Mouse (Mus musculus): ENCODE measurements around the gene Calr. TPM values are rescaled to one million over a fixed set of nuclear protein-coding genes. Genes with fewer than 3 reads are reported as not detected.

Calr gene
- total RNA-seq (2021): 100 to 1,000 TPM; 569 to 727 TPM
- long read RNA-seq, experiment 1, transcript Calr-201 (9 exons, 2,184 nt): major isoform, 169 of 224 reads
- long read RNA-seq, experiment 1, partial matches to known transcripts: 34 of 224 reads
- long read RNA-seq, experiment 1, other reads (novel, unspliced or antisense): 17 of 224 reads
- long read RNA-seq, experiment 2, transcript Calr-201 (9 exons, 2,184 nt): major isoform, 86 of 113 reads
- long read RNA-seq, experiment 2, partial matches to known transcripts: 8 of 113 reads
- long read RNA-seq, experiment 2, other reads (novel, unspliced or antisense): 18 of 113 reads

- DNase-seq: peak; percentile 100
Measured at GRCm38 (mm10) chr8:84846722-84847572, at the start of gene Calr. TSS of gene Calr (minus strand) at chr8:84846934.

DNA sequence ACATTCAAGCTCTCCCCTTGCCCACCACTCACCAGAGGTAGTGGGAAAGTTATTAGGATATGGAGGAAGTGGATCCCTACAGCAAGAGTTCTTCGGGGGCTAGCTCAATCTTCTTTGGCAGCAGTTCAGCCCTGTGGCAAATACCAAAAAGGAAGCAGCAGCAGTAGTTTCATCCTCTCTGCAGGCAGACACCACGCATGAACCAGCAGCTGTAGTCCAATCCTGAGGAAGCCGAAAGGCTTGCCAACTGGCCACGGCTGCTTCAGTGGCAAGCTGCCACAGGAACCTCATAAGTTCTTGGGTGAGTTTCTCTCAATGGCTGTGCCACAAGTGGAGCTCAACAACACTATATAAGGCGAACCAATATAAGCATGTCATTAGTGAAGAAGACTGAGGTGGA, 49.2 kb upstream of the Calr start:
- no peak for DNase-seq

DNA sequence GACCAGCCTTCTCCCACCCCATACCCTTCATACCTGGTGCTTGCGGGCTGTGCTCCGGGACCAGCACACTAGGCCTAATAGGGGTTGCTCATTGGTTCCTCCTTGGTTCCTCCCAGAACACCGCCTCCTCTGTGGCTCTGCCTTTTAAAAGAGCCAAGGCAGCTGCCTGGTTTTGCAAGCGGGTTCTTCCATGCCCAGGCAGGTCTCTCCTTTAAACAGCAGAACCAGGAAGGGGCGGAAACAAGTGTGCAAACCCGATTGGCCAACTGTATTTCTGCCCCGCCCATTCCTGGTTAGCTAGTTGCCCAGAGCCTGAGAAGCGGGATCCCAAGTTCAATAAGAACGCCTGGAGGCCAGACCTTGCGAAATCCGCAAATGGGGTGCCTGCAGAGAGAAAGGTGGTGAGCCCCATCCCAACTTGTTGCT, 47.0 kb upstream of the Calr start, which contains the start of gene Gcdh:
Gcdh (minus strand) TSS at position 213 of the 426 bp plus-strand sequence.
- peak; percentile 92 to 93 for DNase-seq

GRCm38 (mm10) chr8:84892993-84893708, 46.4 kb upstream of the Calr start:
- DNase-seq: no peak

GRCm38 (mm10) chr8:84889141-84889540, 42.4 kb upstream of the Calr start:
- DNase-seq: no peak

DNA sequence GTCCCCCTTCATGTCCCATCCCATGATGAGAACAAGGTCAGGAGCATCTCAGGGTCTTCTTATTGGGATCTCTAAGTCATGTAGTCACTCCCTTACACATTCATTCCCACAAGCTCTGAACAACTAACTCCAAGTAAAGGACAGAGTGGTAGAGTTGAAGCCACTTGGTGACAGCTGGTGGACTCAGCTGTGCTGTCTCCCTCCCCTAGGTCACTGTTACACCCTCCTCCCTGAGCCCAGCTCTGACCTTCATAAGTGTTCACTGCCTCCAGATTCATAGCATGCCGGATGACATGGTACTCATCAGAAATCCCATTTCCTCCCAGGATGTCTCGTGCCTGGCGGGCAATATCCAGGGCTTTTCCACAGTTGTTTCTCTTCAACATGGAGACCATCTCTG, 41.5 kb upstream of the Calr start:
- no peak for DNase-seq

- no peak for DNase-seq
Measured at GRCm38 (mm10) chr8:84884728-84885127, 38.0 kb upstream of the Calr start.

GRCm38 (mm10) chr8:84878915-84879314, 32.2 kb upstream of the Calr start:
- no peak for DNase-seq

- no peak for DNase-seq
Measured at GRCm38 (mm10) chr8:84877297-84878035, 30.7 kb upstream of the Calr start.

- no peak for DNase-seq
Measured at GRCm38 (mm10) chr8:84874339-84874738, 27.6 kb upstream of the Calr start.

DNA sequence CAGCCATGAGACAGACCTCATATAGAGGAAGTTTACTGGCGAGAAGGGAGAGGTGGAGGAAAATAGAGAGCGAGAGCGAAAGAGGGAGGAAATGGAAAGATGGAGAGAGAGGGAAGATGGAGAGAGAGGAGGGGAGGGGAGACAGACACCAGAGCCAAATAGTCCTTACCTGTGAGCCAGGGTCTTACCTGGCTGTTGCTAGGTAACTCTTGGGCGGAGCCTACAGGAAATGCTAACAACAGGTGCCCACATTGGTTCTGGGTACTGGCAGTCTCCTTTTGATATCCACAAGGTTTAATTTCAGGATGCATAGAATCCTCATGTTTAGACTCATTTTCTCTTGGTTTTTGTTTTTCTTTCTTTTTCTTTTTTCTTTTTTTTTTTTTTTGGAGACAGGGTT, 26.3 kb upstream of the Calr start:
- DNase-seq: no peak

DNA sequence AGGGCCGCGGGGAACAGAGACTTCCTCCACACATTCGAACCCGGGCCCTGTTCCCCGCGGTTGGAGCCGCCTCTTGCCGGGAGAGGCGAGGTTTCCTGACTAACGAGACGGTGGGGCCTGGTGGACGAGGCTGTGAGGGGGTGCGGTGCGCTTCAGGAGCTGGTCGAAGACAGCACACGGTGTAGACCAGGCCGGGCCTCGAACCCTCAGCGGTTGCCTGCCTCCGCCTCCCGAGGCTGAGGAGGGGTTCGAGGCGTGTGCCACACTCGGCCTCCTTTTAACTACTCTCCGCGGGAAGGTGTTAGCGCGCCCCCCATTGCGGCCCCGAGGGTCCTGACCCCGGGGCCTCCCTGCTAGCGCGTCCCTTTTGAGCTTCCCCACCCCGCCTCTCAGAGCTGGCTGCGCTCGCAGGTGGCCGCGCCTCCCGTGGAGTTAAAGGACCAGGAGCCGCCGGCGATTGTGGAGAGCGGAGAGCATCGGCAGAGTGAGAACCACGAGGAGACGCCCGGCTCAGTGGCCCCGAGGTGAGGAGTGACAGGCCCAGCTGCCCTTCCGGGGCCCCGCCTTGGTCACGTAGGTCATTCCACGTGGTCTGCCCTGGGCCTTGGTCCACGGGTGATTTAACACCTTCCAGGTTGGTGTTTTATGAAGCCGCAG, 25.7 kb upstream of the Calr start:
- peak; percentile 50 to 60 for DNase-seq

DNA sequence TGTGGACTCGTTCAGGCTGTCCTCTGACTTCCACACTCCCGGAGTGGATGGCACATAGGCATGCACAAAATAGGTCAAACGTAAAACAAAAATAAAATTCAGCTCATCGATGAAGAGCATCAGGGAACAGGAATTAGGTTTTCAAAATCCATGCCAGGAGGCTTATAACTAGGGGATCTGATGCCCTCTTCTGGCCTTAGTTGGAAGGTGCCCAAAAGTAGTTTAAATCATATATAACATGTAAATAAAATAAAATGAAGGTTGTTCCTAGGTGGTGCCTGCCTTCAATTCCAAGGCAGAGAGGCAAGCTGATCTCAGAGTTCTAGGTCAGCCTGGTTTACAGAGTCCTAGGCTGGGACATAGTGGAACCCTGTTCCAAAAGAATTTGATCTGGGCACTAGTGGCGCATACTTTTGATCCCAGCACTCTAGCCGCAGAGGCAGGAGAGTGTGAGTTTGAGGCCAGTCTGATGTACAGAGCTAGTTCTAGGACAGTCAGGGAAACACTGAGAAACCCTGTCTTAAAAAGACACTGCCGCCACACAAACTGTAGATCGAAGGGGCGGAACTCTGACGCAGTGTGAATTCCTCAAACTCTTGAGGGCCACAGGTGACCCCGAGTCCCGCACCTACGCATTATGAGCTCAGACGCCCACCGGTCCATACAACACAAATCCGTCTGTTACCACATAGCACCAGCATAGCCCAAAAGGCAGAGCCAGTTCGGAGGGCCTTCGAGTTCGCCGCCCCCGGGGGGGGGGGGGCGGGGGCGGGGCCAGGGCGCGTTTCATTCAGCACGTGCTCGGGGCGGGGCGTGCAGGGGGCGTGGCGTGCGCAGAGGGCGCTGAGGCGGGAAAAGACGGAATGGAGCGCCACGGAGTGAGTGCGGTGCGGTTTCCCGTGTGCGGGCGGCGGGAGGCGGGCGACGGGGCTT, 24.9 kb upstream of the Calr start, which contains the start of gene Syce2:
Syce2 (plus strand) TSS at position 736 of the 933 bp plus-strand sequence.
- DNase-seq: peak; percentile 89 to 94

DNA sequence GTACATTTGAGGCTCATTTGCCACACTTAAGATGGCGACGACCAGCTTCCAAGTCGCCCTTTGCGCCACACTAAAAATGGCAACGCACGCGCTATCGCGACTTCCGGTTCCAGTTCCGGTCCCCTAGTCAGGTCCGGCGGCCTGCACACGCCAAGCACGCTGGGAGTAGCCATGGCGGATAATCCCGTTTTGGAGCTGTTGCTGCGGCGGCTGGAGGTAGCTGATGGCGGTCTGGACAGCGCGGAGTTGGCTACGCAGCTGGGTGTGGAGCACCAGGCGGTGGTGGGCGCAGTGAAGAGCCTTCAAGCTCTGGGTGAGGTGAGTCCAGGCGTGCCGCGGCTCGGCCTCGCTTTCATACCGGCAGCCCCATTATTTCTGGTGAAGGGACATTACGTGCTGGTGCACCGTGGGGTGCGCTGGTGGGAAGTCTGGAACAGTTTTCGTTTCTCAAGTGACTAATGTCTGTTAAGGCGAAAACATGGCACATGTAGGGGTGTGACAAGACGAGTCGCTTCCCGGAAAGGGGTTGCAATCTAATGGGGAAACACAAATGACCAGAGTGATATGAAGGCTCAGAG, 10.2 kb upstream of the Calr start, which contains the start of gene Farsa:
Farsa (plus strand) TSS at position 126 of the 578 bp plus-strand sequence.
- DNase-seq: peak; percentile 93 to 94

GRCm38 (mm10) chr8:84856434-84856833, 9.7 kb upstream of the Calr start:
- no peak for DNase-seq

DNA sequence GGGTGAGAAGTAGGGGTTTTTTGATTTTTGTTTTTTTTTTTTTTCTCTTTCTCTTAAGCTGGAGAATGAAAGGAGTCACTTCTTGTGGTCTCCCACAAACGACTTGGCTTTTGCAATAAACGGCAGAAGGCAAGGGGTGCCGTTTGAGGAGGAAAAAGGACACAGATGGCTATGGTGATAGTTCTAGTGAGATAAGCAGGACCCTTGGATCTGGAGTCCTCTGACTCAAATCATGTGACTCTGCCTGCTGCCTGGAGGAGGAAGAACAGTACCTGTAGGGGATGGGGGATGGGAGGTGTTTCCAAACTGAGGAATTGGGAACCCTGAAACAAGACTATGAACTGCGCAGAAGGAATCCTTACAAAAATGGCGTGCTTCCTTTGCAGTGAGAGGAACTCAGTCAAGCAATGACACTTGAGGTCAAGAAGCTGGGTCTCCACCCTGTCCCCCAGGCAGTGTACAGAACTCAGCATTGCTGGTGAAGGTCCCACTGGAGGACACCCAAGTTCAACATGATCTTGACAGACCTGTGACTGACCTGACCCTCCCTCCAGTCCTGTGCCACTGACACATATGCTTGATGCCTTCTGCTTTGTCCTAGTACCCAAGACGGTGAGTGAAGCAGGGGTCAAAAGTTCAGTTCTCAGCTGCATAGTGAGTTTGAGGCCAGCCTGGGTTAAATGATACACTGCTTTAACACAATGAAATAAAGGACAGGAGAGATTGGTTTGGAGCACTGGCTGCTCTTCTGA, 1.1 kb upstream of the Calr start:
- DNase-seq: no peak

- no peak for DNase-seq
Measured at GRCm38 (mm10) chr8:84846094-84846721, 526 bp downstream of the Calr start.
